Mouse (Mus musculus) E14TG2a.4 (cell line): ENCODE data around the gene Tub.

ENCODE experiments used
- H3K27me3 ChIP-seq: 2 replicates; pipeline ENCODE4 v1.6.1; 2014; ENCODE audit warnings: low read length, control low read depth; ENCODE audit not compliant: insufficient read depth
- H3K36me3 ChIP-seq: 2 replicates; pipeline ENCODE4 v1.6.1; 2014; ENCODE audit warnings: low read length, control low read depth; ENCODE audit not compliant: insufficient read depth
- H3K4me1 ChIP-seq: replicated peaks from 2 replicates; pipeline ENCODE4 v1.6.1; 2014; ENCODE audit warnings: low read depth, low read length, control low read depth
- H3K4me3 ChIP-seq: replicated peaks from 2 replicates; pipeline ENCODE4 v1.5.1; 2014; ENCODE audit warnings: mild to moderate bottlenecking, low read length
- H3K9me3 ChIP-seq: 2 replicates; pipeline ENCODE4 v1.6.1; 2014; ENCODE audit warnings: low read length, control low read depth
- CTCF ChIP-seq: conservative IDR thresholded peaks from 2 replicates; pipeline ENCODE4 v1.5.1; 2014; ENCODE audit warnings: low read length
- NANOG ChIP-seq: IDR thresholded peaks from 2 replicates; pipeline ENCODE4 v1.6.1; 2014; ENCODE audit warnings: borderline replicate concordance, low read length, mixed read lengths
- POU5F1 ChIP-seq: IDR thresholded peaks from 2 replicates; pipeline ENCODE4 v1.6.1; 2014; ENCODE audit warnings: low read length, borderline replicate concordance

The Tub gene

GRCm38 (mm10) chr7:108957734-108958133 is 7.6 kb downstream of the Tub start:
- Histone ChIP-seq H3K27me3 (peaks cover 10% of the 10 kb centered on the region; the same call in 1 of the 2 replicates), H3K4me3 (no peak overlapping the region), H3K9me3 (no peaks in the 10 kb centered on the region), H3K36me3 (no peaks in the 10 kb centered on the region), H3K4me1 (no peaks in the 10 kb centered on the region)
- TF ChIP-seq CTCF: no peak
- no peak for TF ChIP-seq NANOG
- no peak for TF ChIP-seq POU5F1

- TF ChIP-seq POU5F1 (no peak), NANOG (no peak), CTCF (peak; percentile 56)
- Histone ChIP-seq H3K27me3 (peaks cover 11% of the 10 kb centered on the region), H3K36me3 (no peaks in the 10 kb centered on the region), H3K9me3 (no peaks in the 10 kb centered on the region), H3K4me3 (no peak overlapping the region), H3K4me1 (peaks cover 19% of the 10 kb centered on the region)
These were observed 15.8 kb downstream of the Tub start for GRCm38 (mm10) chr7:108965968-108966367.

GRCm38 (mm10) chr7:108966742-108967362 is 16.7 kb downstream of the Tub start:
- H3K36me3 ChIP-seq: no peaks in the 10 kb centered on the region
- H3K9me3 ChIP-seq: no peaks in the 10 kb centered on the region
- H3K4me1 ChIP-seq: peaks cover 19% of the 10 kb centered on the region
- peaks cover 13% of the 10 kb centered on the region for H3K27me3 ChIP-seq
- TF ChIP-seq NANOG (no peak), POU5F1 (no peak), CTCF (peak; percentile 64)
- H3K4me3 ChIP-seq: no peak overlapping the region

- H3K36me3 ChIP-seq: no peaks in the 10 kb centered on the region
- no peak overlapping the region for H3K4me3 ChIP-seq
- TF ChIP-seq NANOG (no peak), POU5F1 (no peak), CTCF (no peak)
- H3K4me1 ChIP-seq: peaks cover 30% of the 10 kb centered on the region
- H3K27me3 ChIP-seq: peaks cover 10% of the 10 kb centered on the region
- H3K9me3 ChIP-seq: no peaks in the 10 kb centered on the region
These were observed 18.1 kb downstream of the Tub start for GRCm38 (mm10) chr7:108968201-108968600.

- Histone ChIP-seq H3K9me3 (no peaks in the 10 kb centered on the region), H3K27me3 (peaks cover 10% of the 10 kb centered on the region), H3K4me1 (peaks cover 11% of the 10 kb centered on the region), H3K4me3 (no peak overlapping the region), H3K36me3 (no peaks in the 10 kb centered on the region)
- TF ChIP-seq CTCF: no peak
- no peak for TF ChIP-seq POU5F1
- TF ChIP-seq NANOG: no peak
These were observed 22.1 kb downstream of the Tub start for GRCm38 (mm10) chr7:108972273-108972672.

- Histone ChIP-seq H3K27me3 (no peaks in the 10 kb centered on the region), H3K4me3 (no peak overlapping the region), H3K36me3 (no peaks in the 10 kb centered on the region), H3K4me1 (peaks cover 12% of the 10 kb centered on the region; the same call in 1 of the 2 replicates), H3K9me3 (no peaks in the 10 kb centered on the region)
- no peak for TF ChIP-seq NANOG
- TF ChIP-seq POU5F1: no peak
- TF ChIP-seq CTCF: no peak
These were observed 36.0 kb downstream of the Tub start for GRCm38 (mm10) chr7:108985934-108986708.

- Histone ChIP-seq H3K4me1 (peaks cover 12% of the 10 kb centered on the region; the same call in 1 of the 2 replicates), H3K27me3 (no peaks in the 10 kb centered on the region), H3K9me3 (no peaks in the 10 kb centered on the region), H3K36me3 (no peaks in the 10 kb centered on the region), H3K4me3 (no peak overlapping the region)
- no peak for TF ChIP-seq NANOG
- no peak for TF ChIP-seq POU5F1
- TF ChIP-seq CTCF: no peak
These were observed 41.1 kb downstream of the Tub start for GRCm38 (mm10) chr7:108991207-108991606.

GRCm38 (mm10) chr7:108993230-108993629 is 43.1 kb downstream of the Tub start:
- no peaks in the 10 kb centered on the region for H3K36me3 ChIP-seq
- H3K9me3 ChIP-seq: no peaks in the 10 kb centered on the region
- peaks cover 12% of the 10 kb centered on the region; the same call in 1 of the 2 replicates for H3K4me1 ChIP-seq
- no peaks in the 10 kb centered on the region for H3K27me3 ChIP-seq
- H3K4me3 ChIP-seq: no peak overlapping the region
- no peak for TF ChIP-seq CTCF
- no peak for TF ChIP-seq NANOG
- no peak for TF ChIP-seq POU5F1

GRCm38 (mm10) chr7:108993881-108994291 is 43.7 kb downstream of the Tub start:
- Histone ChIP-seq H3K4me3 (no peak overlapping the region), H3K4me1 (peaks cover 12% of the 10 kb centered on the region; the same call in 1 of the 2 replicates), H3K9me3 (no peaks in the 10 kb centered on the region), H3K27me3 (no peaks in the 10 kb centered on the region), H3K36me3 (no peaks in the 10 kb centered on the region)
- TF ChIP-seq POU5F1 (no peak), NANOG (no peak), CTCF (no peak)
